In genomic region chr11:94498093-94498996, GRCm38 (mm10) we compare ENCODE assay signal across 8 mouse cellular contexts. TPM values are rescaled to one million over a fixed set of nuclear protein-coding genes. Genes with fewer than 3 reads are reported as not detected.
DNase-seq lines count a peak whose midpoint lies in the region; ATAC-seq lines count a peak whose summit lies in the region.

No protein-coding gene starts in this region.

- no peaks in the 10 kb centered on the region for H3K36me3 ChIP-seq in forebrain, embryonic 11.5 days (ENCODE audit: control insufficient read depth, insufficient read depth, low read length)
- H3K36me3 ChIP-seq in intestine, embryonic 14.5 days (ENCODE audit: control insufficient read depth, insufficient read depth, low read length): no peaks in the 10 kb centered on the region
- H3K36me3 ChIP-seq in midbrain, embryonic 15.5 days (replicated peaks): no peaks in the 10 kb centered on the region

- no peaks in the 10 kb centered on the region for H3K9me3 ChIP-seq in forebrain, embryonic 11.5 days (ENCODE audit: control insufficient read depth, low read length)
- no peaks in the 10 kb centered on the region for H3K9me3 ChIP-seq in intestine, embryonic 14.5 days (ENCODE audit: control insufficient read depth, low read length)
- no peaks in the 10 kb centered on the region for H3K9me3 ChIP-seq in midbrain, embryonic 15.5 days

- no peak overlapping the region for H3K4me2 ChIP-seq in forebrain, embryonic 11.5 days (ENCODE audit: low read depth, low read length, severe bottlenecking)
- peak overlapping the region; percentile 65 for H3K4me2 ChIP-seq in intestine, embryonic 14.5 days (ENCODE audit: low read length)
- peak overlapping the region; percentile 54; the same call in 1 of the 2 replicates for H3K4me2 ChIP-seq in midbrain, embryonic 15.5 days

- peaks cover 8% of the 10 kb centered on the region; the same call in 1 of the 2 replicates for H3K27me3 ChIP-seq in forebrain, embryonic 11.5 days (ENCODE audit: control insufficient read depth, insufficient read depth, low read length)
- H3K27me3 ChIP-seq in intestine, embryonic 14.5 days (replicated peaks; ENCODE audit: control insufficient read depth, insufficient read depth, low read length): no peaks in the 10 kb centered on the region
- peaks cover 13% of the 10 kb centered on the region; the same call in 1 of the 2 replicates for H3K27me3 ChIP-seq in midbrain, embryonic 15.5 days (replicated peaks)

- 0 out of 2 replicates have a peak overlapping the region, but pooled peaks have one; percentile 12 for H3K9ac ChIP-seq in forebrain, embryonic 11.5 days (ENCODE audit: low read length)
- no peak overlapping the region for H3K9ac ChIP-seq in intestine, embryonic 14.5 days (ENCODE audit: low read length)
- H3K9ac ChIP-seq in midbrain, embryonic 15.5 days: no peak overlapping the region

- peak; percentile 28 for DNase-seq in 3T3-L1 (ENCODE audit: low read depth, low spot score)
- peak; percentile 84 to 86 for DNase-seq in adrenal gland, postnatal 36 days
- peak; percentile 53 for DNase-seq in forebrain, embryonic 11.5 days (ENCODE audit: low spot score)
- DNase-seq in intestine, embryonic 14.5 days (ENCODE audit: low spot score): peak; percentile 67
- DNase-seq in left cerebral cortex, adult 18-20 months (ENCODE audit: low spot score in 2 of 2): peak; percentile 56 to 57
- peak; percentile 60 for DNase-seq in urinary bladder, postnatal 25 days (ENCODE audit: low spot score)
- no peak for DNase-seq in thymus, postnatal 25 days

- 17% methylated on average over 19 of the region's 19 CpGs for WGBS in forebrain, embryonic 11.5 days
- WGBS in intestine, embryonic 14.5 days: 21% methylated on average over 19 of the region's 19 CpGs
- WGBS in midbrain, embryonic 15.5 days: 20% methylated on average over 19 of the region's 19 CpGs

- ATAC-seq in forebrain, embryonic 11.5 days (replicated peaks; ENCODE audit: low FRiP score): no peak
- ATAC-seq in intestine, embryonic 14.5 days (replicated peaks; ENCODE audit: low FRiP score, low TSS enrichment, low read depth): 0 out of 2 replicates have a peak, but pooled peaks have one; percentile 29
- ATAC-seq in midbrain, embryonic 15.5 days (replicated peaks): no peak

- peaks cover 13% of the 10 kb centered on the region for H3K4me1 ChIP-seq in forebrain, embryonic 11.5 days (replicated peaks; ENCODE audit: control insufficient read depth, insufficient read depth, low read length)
- peaks cover 29% of the 10 kb centered on the region for H3K4me1 ChIP-seq in intestine, embryonic 14.5 days (replicated peaks; ENCODE audit: control insufficient read depth, insufficient read depth, low read length)
- H3K4me1 ChIP-seq in midbrain, embryonic 15.5 days: peaks cover 22% of the 10 kb centered on the region

- no peak overlapping the region for H3K27ac ChIP-seq in forebrain, embryonic 11.5 days (ENCODE audit: low read depth, low read length)
- peak overlapping the region; percentile 33 for H3K27ac ChIP-seq in intestine, embryonic 14.5 days (ENCODE audit: low read depth)
- no peak overlapping the region for H3K27ac ChIP-seq in midbrain, embryonic 15.5 days

- H3K4me3 ChIP-seq in forebrain, embryonic 11.5 days (ENCODE audit: low read depth, low read length): no peak overlapping the region
- H3K4me3 ChIP-seq in intestine, embryonic 14.5 days (ENCODE audit: low read depth, low read length): peak overlapping the region; percentile 15; the same call in 1 of the 2 replicates
- no peak overlapping the region for H3K4me3 ChIP-seq in midbrain, embryonic 15.5 days

RNA-seq across cellular contexts. Expression of gene Epn3, which starts 1.4 kb away (rescaled TPM):
- total RNA-seq in adrenal gland, postnatal 36 days (2021): 10 to 100 TPM; 13.5 to 25.9 TPM
- polyA plus RNA-seq in forebrain, embryonic 11.5 days (2014; fragmentation: Nextera tagmentation; extraction: Ambion mirVana): 0.48 and 0.64 TPM in 2 replicates
- polyA plus RNA-seq in intestine, embryonic 14.5 days (2014; fragmentation: Nextera tagmentation; extraction: Ambion mirVana): 1.8 TPM in 2 replicates
- 1 to 10 TPM in 1 of 2 experiments, under 1 TPM in 1; 0.84 to 2.0 TPM for total RNA-seq in left cerebral cortex, adult 18-20 months (2021)
- 0.72 and 1.2 TPM in 2 replicates for polyA plus RNA-seq in midbrain, embryonic 15.5 days (2015; fragmentation: Nextera tagmentation; extraction: Ambion mirVana)

RNA-seq across cellular contexts. Expression of gene Spata20, which starts 12.4 kb away (rescaled TPM):
- total RNA-seq in adrenal gland, postnatal 36 days (2021): not detected
- 0.17 TPM in 1 of 2 replicates, not detected in the other for polyA plus RNA-seq in forebrain, embryonic 11.5 days (2014; fragmentation: Nextera tagmentation; extraction: Ambion mirVana)
- 0.08 and 0.24 TPM in 2 replicates for polyA plus RNA-seq in intestine, embryonic 14.5 days (2014; fragmentation: Nextera tagmentation; extraction: Ambion mirVana)
- not detected for total RNA-seq in left cerebral cortex, adult 18-20 months (2021)
- polyA plus RNA-seq in midbrain, embryonic 15.5 days (2015; fragmentation: Nextera tagmentation; extraction: Ambion mirVana): 0.48 and 0.69 TPM in 2 replicates

RNA-seq across cellular contexts. Expression of gene Mycbpap, which starts 23.2 kb away (rescaled TPM):
- 1 to 10 TPM; 3.6 to 9.7 TPM for total RNA-seq in adrenal gland, postnatal 36 days (2021)
- 1.9 and 4.8 TPM in 2 replicates for polyA plus RNA-seq in forebrain, embryonic 11.5 days (2014; fragmentation: Nextera tagmentation; extraction: Ambion mirVana)
- polyA plus RNA-seq in intestine, embryonic 14.5 days (2014; fragmentation: Nextera tagmentation; extraction: Ambion mirVana): 1.8 and 2.5 TPM in 2 replicates
- 1 to 10 TPM; 5.7 to 7.8 TPM for total RNA-seq in left cerebral cortex, adult 18-20 months (2021)
- 4.1 and 4.5 TPM in 2 replicates for polyA plus RNA-seq in midbrain, embryonic 15.5 days (2015; fragmentation: Nextera tagmentation; extraction: Ambion mirVana)

RNA-seq across cellular contexts. Expression of gene Cacna1g, which starts 24.3 kb away (rescaled TPM):
- total RNA-seq in adrenal gland, postnatal 36 days (2021): 1 to 10 TPM in 1 of 2 experiments, under 1 TPM in 1; 0.50 to 1.1 TPM
- 13.0 and 17.4 TPM in 2 replicates for polyA plus RNA-seq in forebrain, embryonic 11.5 days (2014; fragmentation: Nextera tagmentation; extraction: Ambion mirVana)
- polyA plus RNA-seq in intestine, embryonic 14.5 days (2014; fragmentation: Nextera tagmentation; extraction: Ambion mirVana): 11.1 and 11.5 TPM in 2 replicates
- total RNA-seq in left cerebral cortex, adult 18-20 months (2021): 10 to 100 TPM; 72.0 to 86.1 TPM
- polyA plus RNA-seq in midbrain, embryonic 15.5 days (2015; fragmentation: Nextera tagmentation; extraction: Ambion mirVana): 17.7 and 20.7 TPM in 2 replicates

RNA-seq across cellular contexts. Expression of gene Rsad1, which starts 50.7 kb away (rescaled TPM):
- total RNA-seq in adrenal gland, postnatal 36 days (2021): 10 to 100 TPM; 11.9 to 13.3 TPM
- polyA plus RNA-seq in forebrain, embryonic 11.5 days (2014; fragmentation: Nextera tagmentation; extraction: Ambion mirVana): 2.9 and 3.7 TPM in 2 replicates
- polyA plus RNA-seq in intestine, embryonic 14.5 days (2014; fragmentation: Nextera tagmentation; extraction: Ambion mirVana): 2.9 and 3.8 TPM in 2 replicates
- total RNA-seq in left cerebral cortex, adult 18-20 months (2021): 10 to 100 TPM; 10.5 to 13.4 TPM
- 9.1 and 9.7 TPM in 2 replicates for polyA plus RNA-seq in midbrain, embryonic 15.5 days (2015; fragmentation: Nextera tagmentation; extraction: Ambion mirVana)
